Comparison of ENCODE assay signal across 8 mouse cellular contexts in the genomic region with DNA sequence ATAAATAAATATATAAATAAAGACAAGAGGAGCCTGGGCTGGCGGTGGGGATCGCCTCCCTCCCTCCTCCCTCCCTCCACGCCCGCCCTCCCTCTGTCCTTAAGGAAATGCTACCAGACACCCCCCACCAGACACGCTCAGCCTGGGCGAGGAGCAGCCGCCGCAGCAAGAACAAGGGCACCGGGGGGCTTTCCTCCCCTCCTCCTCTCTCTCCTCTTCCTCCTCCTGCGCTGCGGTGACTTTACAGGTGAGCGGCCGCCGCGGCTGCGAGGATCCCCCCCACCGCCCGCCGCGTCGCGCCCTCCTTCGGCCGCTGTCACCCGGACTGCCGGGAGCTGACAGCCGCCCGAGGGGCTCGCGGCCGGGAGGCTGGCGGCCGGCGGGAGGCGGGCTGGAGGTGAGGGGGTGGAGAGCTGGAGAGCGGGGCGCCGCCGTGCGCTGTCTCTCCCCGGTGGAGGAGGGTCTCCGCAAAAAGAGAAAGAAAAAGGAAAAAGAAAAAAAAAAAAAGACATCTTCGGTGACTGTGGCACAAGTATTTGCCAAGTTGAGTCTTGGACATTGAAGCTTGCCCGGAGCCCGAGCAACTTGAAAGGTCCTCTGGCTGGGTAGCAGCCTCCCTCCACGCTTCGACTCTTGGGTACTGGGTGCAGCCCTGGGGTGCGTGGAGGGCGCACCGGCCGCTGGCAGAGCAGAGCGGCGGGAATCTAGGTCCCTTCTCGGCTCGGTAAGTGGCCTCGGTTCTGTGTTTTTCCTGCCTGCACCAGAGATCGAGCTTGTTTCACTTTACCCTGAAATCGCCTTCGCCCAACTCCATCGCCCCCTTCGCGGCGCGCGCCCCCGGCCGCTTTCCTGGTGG. TPM values are rescaled to one million over a fixed set of nuclear protein-coding genes. Genes with fewer than 3 reads are reported as not detected.
DNase-seq lines count a peak whose midpoint lies in the region; ATAC-seq and TF ChIP-seq lines count a peak whose summit lies in the region.

Gene Hivep2 (plus strand): TSS at position 102 of the 856 bp plus-strand sequence.

- no peaks in the 10 kb centered on the region for H3K36me3 ChIP-seq in heart, embryonic 15.5 days
- H3K36me3 ChIP-seq in liver, embryonic 15.5 days (replicated peaks): no peaks in the 10 kb centered on the region

- ATAC-seq in heart, embryonic 15.5 days (replicated peaks; ENCODE audit: insufficient number of reproducible peaks, insufficient read depth, low FRiP score, low read depth): peak; percentile 38
- ATAC-seq in liver, embryonic 15.5 days (ENCODE audit: insufficient read depth): peak; percentile 13; the same call in 1 of the 2 replicates
- no peak for ATAC-seq in neutrophil, adult 5-6 weeks (ENCODE audit: extremely low read depth, insufficient number of reproducible peaks, low FRiP score, poor library complexity, severe bottlenecking)

- no peak for TF ChIP-seq CTCF in embryonic fibroblast, embryonic 13.5 days (IDR thresholded peaks at IDR 0.05; ENCODE audit: borderline replicate concordance, insufficient read depth, low read length)

- H3K4me2 ChIP-seq in heart, embryonic 15.5 days: peak within 1 kb of the TSS; percentile 84
- peak within 1 kb of the TSS; percentile 77 for H3K4me2 ChIP-seq in liver, embryonic 15.5 days

- TF ChIP-seq POLR2A in embryonic fibroblast, embryonic 13.5 days (IDR thresholded peaks at IDR 0.05; ENCODE audit: low read depth, low read length): no peak; the same call in 1 of the 2 replicates

- peak within 1 kb of the TSS; percentile 84 for H3K4me3 ChIP-seq in embryonic fibroblast, embryonic 13.5 days (ENCODE audit: insufficient read depth, low read length)
- H3K4me3 ChIP-seq in heart, embryonic 15.5 days: peak within 1 kb of the TSS; percentile 78
- peak within 1 kb of the TSS; percentile 62 for H3K4me3 ChIP-seq in liver, embryonic 15.5 days (replicated peaks)

- H3K4me1 ChIP-seq in embryonic fibroblast, embryonic 13.5 days (ENCODE audit: control insufficient read depth, insufficient read depth, low read length): no peaks in the 10 kb centered on the region; the same call in 1 of the 2 replicates
- H3K4me1 ChIP-seq in heart, embryonic 15.5 days (replicated peaks): peaks cover 8% of the 10 kb centered on the region
- H3K4me1 ChIP-seq in liver, embryonic 15.5 days (replicated peaks): peaks cover 4% of the 10 kb centered on the region; the same call in 1 of the 2 replicates

- H3K27me3 ChIP-seq in heart, embryonic 15.5 days: no peaks in the 10 kb centered on the region
- peaks cover 84% of the 10 kb centered on the region for H3K27me3 ChIP-seq in liver, embryonic 15.5 days

- peak within 1 kb of the TSS; percentile 90 for H3K9ac ChIP-seq in heart, embryonic 15.5 days
- H3K9ac ChIP-seq in liver, embryonic 15.5 days: peak within 1 kb of the TSS; percentile 30; the same call in 1 of the 2 replicates

- DNase-seq in CD4-positive helper T cell, adult 2 months (ENCODE audit: low read depth, low spot score): peak; percentile 75
- DNase-seq in adrenal gland, postnatal 10 days: peak; percentile 76
- DNase-seq in kidney, postnatal 25 days: peak; percentile 52 to 71
- peak; percentile 76 to 84 for DNase-seq in thymus, postnatal 36 days

- WGBS in heart, embryonic 15.5 days: 0% methylated on average over 63 of the region's 67 CpGs
- WGBS in liver, embryonic 15.5 days (ENCODE audit: insufficient replicate concordance): under 1% methylated on average over 66 of the region's 67 CpGs

- no peaks in the 10 kb centered on the region for H3K9me3 ChIP-seq in heart, embryonic 15.5 days (replicated peaks)
- H3K9me3 ChIP-seq in liver, embryonic 15.5 days (replicated peaks): no peaks in the 10 kb centered on the region

- H3K27ac ChIP-seq in embryonic fibroblast, embryonic 13.5 days (ENCODE audit: insufficient read depth, low read length): peak within 1 kb of the TSS; percentile 86
- peak within 1 kb of the TSS; percentile 100 for H3K27ac ChIP-seq in heart, embryonic 15.5 days
- peak within 1 kb of the TSS; percentile 62 for H3K27ac ChIP-seq in liver, embryonic 15.5 days (replicated peaks)

RNA-seq across cellular contexts. Expression of gene Hivep2, which starts in this region (rescaled TPM):
- 10 to 100 TPM; 20.8 to 32.4 TPM for total RNA-seq in adrenal gland, postnatal 10 days (2021)
- polyA plus RNA-seq in embryonic fibroblast, embryonic 13.5 days (2011; ENCODE audit: insufficient read length, low read depth, missing spikeins): 20.8 and 25.6 TPM in 2 replicates
- 4.8 and 5.4 TPM in 2 replicates for polyA plus RNA-seq in heart, embryonic 15.5 days (2015; fragmentation: Nextera tagmentation; extraction: Ambion mirVana)
- polyA plus RNA-seq in liver, embryonic 15.5 days (2015; fragmentation: Nextera tagmentation; extraction: Ambion mirVana): 0.32 and 0.53 TPM in 2 replicates
- 39.5 and 50.3 TPM in 2 replicates for total RNA-seq in neutrophil, adult 5-6 weeks (2017)

Comparison
In these comparisons a context has a peak if more than half of its experiments do, and no peak if none do; other contexts are left out.
1. Peak in ATAC-seq, H3K4me3 ChIP-seq, H3K27ac ChIP-seq, H3K9ac ChIP-seq and H3K4me2 ChIP-seq in liver, embryonic 15.5 days; RNA of the gene not detected or under 1 TPM.